Mouse (Mus musculus) liver, embryonic 14.5 days (tissue): ENCODE measurements at regions not wholly inside any gene's neighbourhood (a gene's known extent, or its start where the extent isn't known, plus 50 kb on each side); places are given as distances from the start of the nearest gene placed in this dataset.

Experiments used
- CTCF ChIP-seq: IDR thresholded peaks from 2 replicates; pipeline ENCODE4 v1.5.1; 2016; ENCODE audit warnings: antibody characterized with exemption, low read depth, control low read depth
- EP300 ChIP-seq: IDR thresholded peaks from 2 replicates; pipeline ENCODE4 v1.6.1; 2016; ENCODE audit warnings: antibody characterized with exemption, low read depth

DNA sequence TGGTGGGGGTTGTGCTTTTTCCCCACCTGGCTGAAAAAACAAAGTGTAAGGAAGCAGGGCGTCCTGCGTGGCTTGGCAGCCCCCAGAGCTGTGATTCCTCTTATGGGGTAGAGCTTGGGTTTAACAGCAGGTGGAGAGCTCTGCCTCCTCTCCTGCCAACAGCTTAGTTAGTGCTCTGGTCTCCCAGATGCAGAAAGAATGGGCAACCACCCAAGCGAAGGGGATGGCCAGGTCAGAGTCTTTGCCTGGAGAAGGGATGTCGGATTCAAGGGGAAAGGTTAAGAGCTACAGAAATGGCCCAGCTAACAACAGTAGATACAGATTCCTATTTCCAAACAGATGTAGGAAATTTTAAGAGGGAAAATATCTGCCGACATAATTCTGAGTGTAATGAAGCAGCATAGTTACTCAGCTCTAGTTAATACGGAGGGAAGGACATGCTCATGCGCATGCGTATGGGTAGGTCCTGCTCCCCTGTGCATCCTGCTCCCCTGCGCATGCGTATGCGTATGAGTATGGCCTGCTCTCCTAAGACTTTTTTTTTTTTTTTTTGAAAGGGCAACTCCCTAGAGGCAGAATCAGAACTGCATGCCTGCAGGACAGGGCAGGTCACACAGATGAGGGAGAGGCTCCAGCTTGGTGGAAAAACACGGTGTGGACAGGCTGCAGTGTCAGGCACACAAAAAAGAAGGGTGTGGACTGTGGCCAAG, 72.5 kb upstream of the Bod1 start:
- TF ChIP-seq CTCF: no peak
- no peak for TF ChIP-seq EP300
